Mouse (Mus musculus) myocyte (in vitro differentiated cells): ENCODE measurements around the gene Nr4a3.

Source experiments
- POLR2AphosphoS2 ChIP-seq: IDR thresholded peaks from one replicate; pipeline ENCODE4 v1.6.1; 2011; ENCODE audit warnings: low read depth, control low read depth; ENCODE audit not compliant: insufficient read length
- USF1 ChIP-seq: IDR thresholded peaks from one replicate; pipeline ENCODE4 v1.6.1; 2011; ENCODE audit warnings: low read depth, mild to moderate bottlenecking, control low read depth, moderate library complexity

- no peak for TF ChIP-seq POLR2AphosphoS2
- TF ChIP-seq USF1 = no peak
Observed at GRCm38 (mm10) chr4:48107086-48107485, 62.1 kb downstream of the Nr4a3 start.
